Mouse (Mus musculus) layer of hippocampus, postnatal 10 days (tissue): ENCODE measurements around the gene Gpr63. TPM values are rescaled to one million over a fixed set of nuclear protein-coding genes. Genes with fewer than 3 reads are reported as not detected.
"Not testable (repeated sequence)": the region's sequence is repeated elsewhere in the genome, so short reads cannot be mapped to it uniquely, and the experiment has no call there.

ENCODE experiments used
- DNase-seq, 2 experiments: peaks; one replicate each; pipeline ENCODE4 v3.0.0; 2021; ENCODE audit warnings: low spot score in 2 of 2
- long read RNA-seq: library from polyadenylated mRNA; stranded (forward); transcript quantifications from one replicate; pipeline ENCODE4 v2.0.0, GENCODE M21; 2023
- total RNA-seq, 2 experiments: library from RNA; stranded (reverse); gene quantifications; 2 replicates each; pipeline ENCODE4 v1.2.3; 2021

The Gpr63 gene
- total RNA-seq: 10 to 100 TPM; 86.1 to 91.9 TPM
- long read RNA-seq, partial matches to known transcripts: 0 of 1 reads
- long read RNA-seq, other reads (novel, unspliced or antisense): 1 of 1 reads

DNA sequence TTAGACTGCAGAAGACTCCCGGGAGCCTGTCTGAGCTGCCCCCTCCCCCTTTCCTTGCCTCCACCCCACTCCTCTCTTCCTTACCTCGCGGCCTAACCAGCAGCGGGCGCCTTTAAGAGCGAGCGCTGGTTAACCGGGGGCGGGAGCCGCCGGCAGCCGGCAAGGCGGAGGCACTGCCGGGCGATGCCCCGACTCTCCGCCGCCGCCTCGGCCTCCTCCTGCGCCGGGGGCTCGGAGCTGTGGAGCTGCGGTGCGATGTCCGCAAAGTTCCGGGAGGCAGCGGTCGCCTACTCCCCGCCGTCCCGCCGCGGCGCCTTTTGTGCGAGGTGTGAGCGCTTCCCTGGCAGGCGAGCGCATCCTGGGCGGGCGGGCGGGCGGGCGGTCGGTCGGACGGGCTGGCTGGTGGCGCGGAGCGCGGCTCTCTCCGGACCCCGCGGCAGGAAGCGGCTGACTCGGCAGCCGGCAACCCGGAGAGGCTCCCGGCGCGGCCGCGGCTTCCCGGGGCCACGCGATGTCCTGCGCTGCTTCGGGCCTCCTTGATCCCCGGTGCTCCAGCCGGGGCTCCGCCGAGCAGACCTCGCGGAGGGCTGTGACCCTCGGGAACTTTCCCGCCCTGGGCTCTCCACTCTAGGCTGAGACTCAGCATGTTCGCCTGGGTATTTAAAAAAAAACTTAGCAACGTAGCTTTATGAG, at the start of gene Gpr63:
Gene Gpr63 (plus strand): TSS at position 109 of the 693 bp plus-strand sequence.
- peak; percentile 77 to 81 for DNase-seq

DNA sequence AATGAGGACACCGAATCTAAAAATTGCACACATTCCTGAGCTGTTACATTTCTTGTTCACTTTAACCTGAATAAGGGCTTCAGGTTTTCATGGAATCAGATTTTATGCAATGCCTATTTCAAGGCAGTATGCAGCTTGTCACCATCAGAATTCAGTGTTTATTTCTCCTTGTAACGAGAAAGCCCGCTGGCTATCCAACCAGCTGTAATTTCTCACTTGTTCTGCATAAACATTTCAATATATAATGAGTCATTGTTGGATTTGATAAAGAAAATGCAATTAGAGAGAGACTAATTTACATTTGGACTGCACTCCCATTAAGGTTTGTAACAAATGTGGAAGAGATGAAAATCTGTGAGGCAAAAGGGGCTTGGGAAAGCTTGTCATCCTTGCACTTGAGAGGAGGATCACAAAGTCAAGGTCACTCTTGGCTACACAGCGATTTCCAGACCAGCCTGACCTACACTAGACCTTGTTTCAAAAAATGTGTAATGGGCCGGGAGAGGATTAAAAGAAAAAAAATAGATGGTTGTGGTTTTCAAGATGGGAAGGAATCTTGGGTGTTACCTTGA, 46.1 kb upstream of the Gpr63 start:
- DNase-seq: no peak

DNA sequence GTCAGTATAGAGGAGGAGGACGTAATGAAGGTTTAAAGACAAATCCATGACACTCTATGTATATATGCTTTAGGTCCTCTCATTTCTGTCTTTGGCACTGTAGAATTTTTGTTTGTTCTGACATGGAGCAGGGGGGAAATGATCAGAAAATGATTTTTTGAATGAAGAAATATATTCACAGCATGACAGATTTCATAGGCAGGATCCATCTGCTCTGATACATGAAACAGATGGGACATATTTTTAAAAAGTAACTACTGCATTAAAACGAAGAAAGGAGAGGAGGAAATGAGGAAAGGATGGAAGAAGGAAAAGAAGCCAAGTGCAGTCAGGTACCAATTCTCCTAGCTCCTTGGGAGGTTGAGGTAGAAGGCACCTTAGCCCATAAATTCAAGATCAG, 41.5 kb upstream of the Gpr63 start:
- DNase-seq: no peak

DNA sequence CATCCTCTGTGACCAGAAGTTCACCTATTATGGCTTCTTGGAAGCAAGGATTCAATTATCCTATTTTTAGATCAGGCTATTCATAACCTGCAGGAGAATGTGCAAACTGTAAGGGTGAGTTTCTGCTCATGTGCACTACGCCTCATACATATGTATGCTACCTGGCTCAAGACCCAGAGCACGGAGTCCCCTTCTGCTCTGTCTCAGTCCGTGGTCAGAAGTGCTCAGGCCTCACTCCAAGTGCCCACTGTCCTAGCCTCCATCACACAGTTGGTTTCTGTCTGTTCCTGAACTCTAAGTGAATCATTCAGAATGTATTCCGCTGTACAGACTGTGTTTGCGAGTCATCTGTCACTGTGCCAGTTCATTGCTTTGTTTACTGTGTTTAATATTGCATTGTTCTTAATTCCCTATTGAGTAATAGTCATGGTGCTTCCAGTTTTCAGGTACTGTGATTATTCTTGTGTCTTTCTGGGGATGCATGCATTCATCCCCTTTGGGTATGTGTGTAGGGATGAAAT, 37.9 kb upstream of the Gpr63 start:
- DNase-seq: no peak

DNA sequence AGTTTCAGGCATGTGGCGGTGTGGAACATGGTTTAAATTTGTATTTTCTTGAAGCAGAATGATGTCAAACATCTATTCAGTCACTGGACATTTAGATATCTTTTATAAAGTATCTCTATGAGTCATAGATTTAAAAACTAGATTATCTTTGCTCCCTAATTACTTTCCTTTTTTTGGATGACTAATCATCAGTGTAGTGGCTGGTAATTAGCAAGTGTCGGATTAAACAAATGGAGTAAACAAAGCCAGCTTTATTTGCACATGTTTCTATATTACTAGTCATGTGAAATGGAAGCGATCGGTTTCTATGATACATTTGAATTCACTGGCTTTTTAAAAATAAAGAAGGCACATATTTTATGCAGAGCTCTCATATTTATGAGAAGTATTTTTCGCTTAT, 37.3 kb upstream of the Gpr63 start:
- no peak for DNase-seq

DNA sequence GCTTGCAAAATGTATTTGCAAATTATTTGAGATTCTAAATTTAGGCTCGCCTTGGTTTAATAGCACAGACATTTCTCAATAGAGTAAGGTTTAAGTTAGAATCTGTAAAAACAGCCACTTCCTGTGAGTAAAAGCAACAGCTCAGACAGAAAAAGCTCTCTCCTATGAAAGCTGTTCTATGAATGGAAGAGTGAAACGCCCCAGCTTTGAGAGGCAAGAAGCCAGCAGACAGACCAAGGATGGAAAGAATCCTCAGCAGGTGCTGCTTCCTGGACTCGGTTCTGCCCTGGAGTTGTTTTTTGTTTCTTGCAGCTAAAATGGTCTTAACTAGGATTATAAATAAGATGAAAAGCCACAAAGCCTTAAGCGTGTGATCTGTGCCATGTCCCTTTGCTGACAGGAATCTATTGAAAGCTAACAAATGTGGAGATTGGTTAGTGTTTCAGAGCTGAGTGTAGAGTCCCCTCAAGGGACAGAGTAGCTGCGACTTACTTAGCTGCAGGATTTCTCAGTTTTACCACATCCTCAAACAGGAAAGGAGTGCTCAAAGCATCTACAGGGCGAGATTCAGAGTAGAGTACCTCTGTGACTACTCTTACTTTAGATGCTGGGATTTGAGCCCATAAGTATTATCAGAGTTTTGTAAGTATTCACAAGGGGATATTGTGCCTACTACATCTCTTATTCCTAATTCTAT, 23.3 kb upstream of the Gpr63 start:
- DNase-seq: no peak

DNA sequence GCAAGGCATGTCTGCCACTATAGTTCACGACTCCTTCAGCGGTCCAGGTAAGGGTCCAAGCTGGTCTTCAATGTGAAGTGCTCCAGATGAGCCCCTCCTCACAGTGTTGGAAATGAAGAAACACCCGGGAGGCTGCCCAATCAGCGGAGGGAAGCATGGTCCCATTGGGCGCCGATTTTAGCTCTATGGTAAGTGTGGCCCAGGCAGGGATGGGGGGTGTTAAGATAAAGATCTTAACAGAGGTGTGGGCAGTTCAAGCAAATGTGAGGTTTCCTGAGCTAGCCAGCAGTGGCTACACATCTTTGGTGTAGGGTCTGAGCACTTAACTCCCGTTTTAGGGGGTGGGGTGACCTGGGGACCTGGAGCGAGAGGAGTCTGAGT, 299 bp upstream of the Gpr63 start:
- no peak for DNase-seq

DNA sequence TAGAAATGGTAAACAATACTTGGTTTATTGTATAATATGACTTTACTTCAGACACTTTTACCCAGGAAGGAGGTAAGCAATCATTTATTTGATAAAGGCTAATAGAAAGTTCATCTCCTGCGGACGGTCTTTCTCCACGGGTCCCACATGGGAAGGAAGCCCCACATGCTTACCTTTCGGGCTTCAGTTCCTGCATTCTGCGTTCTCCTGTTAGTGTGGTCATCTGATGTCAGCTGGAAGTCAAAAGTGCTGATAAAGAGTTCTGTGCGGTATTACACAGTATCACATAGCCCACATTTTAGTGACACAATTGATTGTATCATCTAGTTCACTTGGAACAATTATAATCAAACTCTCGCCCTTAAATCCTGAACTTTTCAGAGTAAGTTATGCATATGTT, 1.0 kb downstream of the Gpr63 start:
- no peak for DNase-seq

DNA sequence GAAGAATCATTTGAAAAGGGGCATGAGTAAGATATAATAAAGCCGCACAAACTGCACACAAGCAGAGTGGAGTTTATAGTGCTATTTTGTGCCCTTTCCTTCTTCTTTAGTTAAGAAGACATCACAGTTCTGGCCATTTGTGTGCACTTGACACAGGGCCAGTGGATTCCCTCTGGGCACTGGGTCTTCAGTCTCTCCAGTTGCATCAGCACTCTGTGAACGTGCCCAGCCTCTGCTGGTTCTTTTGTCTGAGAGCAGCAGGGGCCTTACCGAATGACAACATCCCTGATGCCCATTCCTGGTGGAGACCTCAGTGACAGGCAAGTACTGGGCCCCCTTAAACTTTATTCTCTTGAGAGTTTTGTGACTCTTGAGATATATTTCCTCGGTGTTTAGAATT, 12.4 kb downstream of the Gpr63 start:
- DNase-seq: no peak

DNA sequence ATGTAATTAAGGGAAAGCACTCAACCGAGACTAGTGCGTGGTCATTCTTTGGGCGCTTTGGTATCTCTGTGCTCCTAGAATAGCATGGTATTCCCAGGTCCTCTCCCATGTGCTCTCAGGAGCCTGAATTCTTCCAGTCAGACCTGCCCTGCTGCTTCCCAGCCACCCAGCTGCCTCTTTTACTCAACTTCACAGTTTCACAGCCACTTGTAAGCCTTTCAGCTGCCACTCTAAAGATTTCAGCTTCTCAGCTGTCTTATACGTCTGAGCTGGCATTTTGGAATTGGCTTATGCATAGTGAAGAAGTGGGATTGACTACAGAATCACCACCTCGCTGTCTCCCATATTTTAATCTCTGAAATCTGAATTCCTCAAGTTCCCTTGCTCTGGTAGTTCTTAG, 19.4 kb downstream of the Gpr63 start:
- no peak for DNase-seq

DNA sequence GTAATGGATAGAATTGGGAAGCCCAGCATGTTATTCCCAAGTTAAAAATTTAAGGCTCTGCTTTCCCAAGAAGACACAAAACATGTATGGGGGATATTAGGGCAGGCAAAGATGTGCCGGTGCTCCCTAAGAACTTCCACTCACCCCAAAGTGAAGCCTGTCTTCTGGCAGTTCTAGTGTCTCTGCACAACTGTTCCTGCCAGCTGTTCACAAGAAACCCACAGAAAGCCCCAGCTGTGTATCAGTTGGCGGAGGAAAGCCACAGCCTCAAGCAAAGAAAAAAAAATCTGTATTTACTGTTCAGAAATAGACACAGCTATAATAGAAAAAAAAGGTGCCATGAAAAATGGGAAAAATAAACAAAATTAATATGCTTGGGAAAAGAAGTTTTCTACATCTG, 25.3 kb downstream of the Gpr63 start:
- DNase-seq: no peak

DNA sequence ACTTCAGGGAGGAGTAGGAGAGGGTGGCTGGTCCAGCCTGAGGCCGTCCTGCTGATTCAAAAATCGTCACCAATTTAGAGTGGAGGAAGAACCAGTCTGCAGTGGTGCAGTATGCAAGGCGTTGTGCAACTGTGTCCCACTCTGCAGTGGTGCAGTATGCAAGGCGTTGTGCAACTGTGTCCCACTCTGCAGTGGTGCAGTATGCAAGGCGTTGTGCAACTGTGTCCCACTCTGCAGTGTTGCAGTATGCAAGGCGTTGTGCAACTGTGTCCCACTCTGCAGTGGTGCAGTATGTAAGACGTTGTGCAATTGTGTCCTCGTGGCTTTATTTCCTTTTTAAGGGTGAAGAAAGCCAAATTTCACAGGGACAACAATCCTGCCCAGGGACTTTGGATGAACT, 43.1 kb downstream of the Gpr63 start:
- DNase-seq: not testable (repeated sequence)

DNA sequence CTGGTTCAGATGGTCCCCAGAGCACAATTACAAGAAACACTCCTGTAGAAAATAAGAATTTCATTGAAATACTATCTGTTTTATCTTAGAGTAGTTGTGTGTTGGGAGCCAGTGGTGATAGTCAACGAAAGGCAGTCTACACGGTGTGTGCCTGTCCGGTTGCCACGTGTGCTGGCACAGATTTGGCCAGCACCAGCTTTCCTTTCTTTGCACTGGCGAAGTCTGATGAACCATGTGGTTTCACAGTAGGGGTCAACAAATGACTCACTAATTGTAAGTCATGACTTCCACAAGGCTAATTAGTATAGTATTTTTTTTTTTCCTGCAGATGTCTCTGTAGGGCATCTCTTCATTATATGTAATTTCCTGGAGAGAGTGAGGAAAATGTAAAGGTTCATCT, 45.6 kb downstream of the Gpr63 start:
- DNase-seq: no peak

DNA sequence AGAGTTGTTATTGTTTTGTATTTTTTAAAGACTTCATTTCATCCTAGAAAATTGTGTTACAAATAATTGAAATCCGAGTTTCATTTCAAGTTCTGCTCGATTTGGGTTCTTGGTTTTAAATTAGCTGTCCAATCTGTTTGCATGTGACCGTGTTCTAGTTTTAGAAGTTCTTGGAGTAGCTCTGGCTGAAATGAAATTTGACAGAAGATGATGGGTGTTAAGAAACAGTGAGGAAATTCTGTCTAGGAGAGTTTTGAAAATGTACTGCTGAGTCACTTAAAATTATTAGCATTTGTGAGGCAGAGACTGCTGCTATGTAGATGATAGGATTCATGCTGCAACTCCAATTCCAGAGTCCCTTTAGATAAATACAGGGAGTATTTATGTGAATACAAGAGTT, 46.5 kb downstream of the Gpr63 start:
- DNase-seq: no peak

DNA sequence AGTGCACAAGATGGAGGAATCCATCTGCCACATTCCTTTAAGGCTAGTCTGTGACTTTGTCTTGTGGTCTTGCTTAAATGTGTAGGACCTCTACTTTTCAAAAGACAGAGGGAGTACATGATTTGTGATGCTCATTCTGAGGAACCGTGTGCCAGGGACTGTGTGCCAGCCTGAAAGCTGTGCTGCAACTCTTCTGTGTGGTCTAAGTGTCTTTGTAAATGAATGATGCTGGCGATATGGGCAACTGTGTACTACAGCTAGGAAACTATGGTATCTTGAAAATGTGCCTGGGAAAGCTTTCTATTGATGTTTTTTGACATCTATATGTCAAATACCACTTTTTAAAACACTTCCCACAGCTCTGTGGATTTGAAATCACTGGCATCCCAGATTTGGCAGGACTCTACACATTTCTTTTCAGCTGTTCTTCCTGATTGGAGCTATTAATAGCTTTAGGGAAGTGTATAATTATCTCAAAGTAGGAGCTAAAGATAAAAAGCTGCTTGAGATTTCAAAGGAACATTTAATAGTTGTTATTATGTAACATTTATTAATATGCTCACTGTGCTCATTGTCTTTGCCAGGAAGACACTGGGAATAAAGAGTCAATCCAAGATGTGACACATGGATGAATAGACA, 48.9 kb downstream of the Gpr63 start:
- DNase-seq: no peak

DNA sequence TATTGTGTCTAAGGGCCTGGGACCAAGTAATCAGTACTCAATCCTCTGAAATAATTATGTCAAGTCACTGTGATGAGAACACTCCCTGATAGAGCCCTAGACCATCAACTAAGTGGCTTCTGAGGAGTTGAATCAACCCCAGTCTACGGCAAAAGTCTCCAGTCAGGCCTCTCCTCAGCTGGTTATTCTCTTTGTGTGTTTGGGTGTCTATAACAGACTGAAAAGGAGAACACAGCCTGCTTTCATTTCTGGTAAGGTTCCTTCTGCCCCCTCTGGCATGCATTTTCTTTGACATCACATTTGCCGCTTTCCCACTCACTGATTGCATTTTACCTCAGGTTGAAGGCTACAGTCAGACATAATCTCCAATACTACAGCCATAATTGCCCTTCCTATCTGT, 62.0 kb downstream of the Gpr63 start:
- no peak for DNase-seq

DNA sequence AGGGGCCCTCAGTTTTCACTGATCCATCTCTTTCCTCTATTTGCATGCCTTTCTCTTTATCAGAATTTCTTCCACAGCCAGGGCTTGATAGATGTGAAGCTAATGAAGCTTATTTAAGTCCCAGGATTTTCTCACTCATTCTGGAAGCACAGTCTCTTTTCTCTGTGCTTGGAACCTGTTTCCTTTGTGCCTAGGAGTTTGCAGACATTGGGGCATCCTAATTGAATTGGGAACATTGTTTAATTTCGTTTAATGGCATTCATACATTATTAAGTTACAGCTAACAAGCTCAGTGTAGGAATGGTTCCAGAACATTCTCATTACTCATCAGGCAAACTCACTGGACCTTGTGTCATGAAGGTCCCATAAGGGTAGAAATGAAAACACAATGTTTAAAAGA, 62.5 kb downstream of the Gpr63 start:
- DNase-seq: no peak

DNA sequence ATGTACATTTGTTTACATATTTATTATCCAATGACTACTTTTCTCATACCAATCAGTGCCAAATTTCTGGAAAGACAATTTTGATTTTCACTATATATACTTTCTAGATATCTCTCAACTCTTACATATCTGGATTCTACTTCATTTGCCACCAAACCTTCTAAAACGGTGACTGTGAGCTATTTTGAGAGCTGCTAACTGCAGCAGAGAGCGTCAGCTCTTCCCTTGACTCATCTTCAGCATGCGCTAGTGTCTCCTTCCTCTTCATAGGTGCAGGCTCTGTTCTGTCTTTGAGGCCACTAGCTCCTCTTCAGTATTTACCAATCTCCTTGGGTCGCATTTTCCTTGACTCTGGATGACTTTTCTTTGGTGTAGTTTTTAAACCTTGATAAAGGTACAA, 63.7 kb downstream of the Gpr63 start:
- DNase-seq: no peak

DNA sequence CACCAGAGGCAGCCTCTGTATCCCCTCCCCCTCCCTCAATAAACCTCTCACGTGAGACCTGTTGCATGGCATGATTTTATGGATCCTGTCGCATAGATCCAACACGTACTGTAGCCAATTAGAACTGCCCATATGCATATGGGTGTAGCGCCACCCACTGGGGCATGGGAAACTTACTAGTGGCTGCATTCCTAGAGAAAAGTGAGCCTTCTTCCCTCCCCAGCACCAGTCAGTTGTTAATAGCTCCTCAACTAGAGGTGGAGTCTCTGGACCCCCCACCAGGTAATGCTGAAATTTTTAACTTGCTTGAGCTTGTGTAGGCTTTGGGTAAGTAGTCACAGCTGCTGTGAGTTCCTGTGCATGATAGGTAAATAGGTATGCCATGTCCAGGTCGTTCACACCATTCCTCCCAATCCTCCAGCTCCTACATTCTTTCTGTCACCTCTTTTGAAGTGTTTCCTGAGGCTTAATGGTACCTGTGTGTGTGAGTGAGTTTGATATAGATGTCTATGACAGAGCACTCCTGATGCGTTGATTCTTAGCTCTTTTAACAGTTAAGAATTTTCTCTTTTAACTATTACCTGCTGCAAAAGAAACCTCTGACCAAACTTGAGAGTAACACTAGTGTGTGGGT, 69.1 kb downstream of the Gpr63 start:
- no peak for DNase-seq

DNA sequence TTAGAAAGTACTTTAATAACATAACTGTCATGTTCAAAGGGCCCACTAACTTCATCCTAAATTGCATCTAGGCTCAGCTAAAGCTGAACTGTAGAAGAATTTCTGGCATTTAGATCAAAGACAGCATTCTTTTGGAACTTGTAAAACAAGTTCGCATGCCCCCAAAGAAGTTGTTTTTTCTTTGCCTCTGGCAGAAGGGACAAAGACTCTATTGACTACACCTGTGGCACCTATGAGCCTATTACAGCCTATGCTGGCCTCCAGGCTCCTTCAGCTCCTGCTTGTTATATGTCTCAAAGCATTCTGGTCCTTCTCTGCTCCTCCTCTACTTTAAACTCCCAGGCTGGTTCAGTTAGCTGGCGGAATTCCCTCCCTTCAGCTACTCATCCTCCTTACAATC, 69.6 kb downstream of the Gpr63 start:
- no peak for DNase-seq

DNA sequence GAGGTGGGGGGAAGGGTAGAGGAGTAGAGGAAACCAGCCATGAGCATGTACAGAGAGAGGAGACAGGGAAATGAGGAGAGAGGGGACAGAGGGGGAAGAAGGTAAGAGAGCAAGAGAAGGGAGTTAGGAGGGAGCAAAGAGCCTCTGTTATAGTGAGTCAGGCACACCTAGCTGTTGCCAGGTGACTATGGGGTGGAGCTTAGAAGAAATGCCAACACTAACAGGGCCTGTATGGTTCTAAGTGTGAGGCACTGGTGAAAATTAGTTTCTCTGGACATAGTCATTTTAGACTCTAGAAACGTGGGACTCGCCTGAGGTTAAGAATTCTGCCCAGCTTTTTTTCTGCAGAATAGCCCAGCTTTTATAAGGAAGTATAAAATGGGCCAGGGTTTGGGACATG, 71.1 kb downstream of the Gpr63 start:
- no peak for DNase-seq
